Mouse (Mus musculus) thymus, postnatal 25 days (tissue): ENCODE results near the gene Vps13c.

Source experiments
- DNase-seq: peaks from one replicate; pipeline ENCODE4 v3.0.0; 2022

Vps13c gene

GRCm38 (mm10) chr9:67839981-67840859 is at the start of gene Vps13c:
Gene Vps13c (plus strand): TSS chr9:67840396.
- peak; percentile 86 for DNase-seq

GRCm38 (mm10) chr9:67792405-67792804 is 47.8 kb upstream of the Vps13c start:
- no peak for DNase-seq

- peak; percentile 4 for DNase-seq
Observed at GRCm38 (mm10) chr9:67793501-67793900, 46.7 kb upstream of the Vps13c start.

- DNase-seq = no peak
Observed at GRCm38 (mm10) chr9:67794216-67794615, 46.0 kb upstream of the Vps13c start.

- DNase-seq = no peak
Observed at GRCm38 (mm10) chr9:67794668-67795067, 45.5 kb upstream of the Vps13c start.

- DNase-seq = no peak
Observed at GRCm38 (mm10) chr9:67795205-67795675, 45.0 kb upstream of the Vps13c start.

GRCm38 (mm10) chr9:67799078-67799819 is 40.9 kb upstream of the Vps13c start:
- DNase-seq = no peak

GRCm38 (mm10) chr9:67802241-67802640 is 38.0 kb upstream of the Vps13c start:
- DNase-seq = peak; percentile 47

- no peak for DNase-seq
Observed at GRCm38 (mm10) chr9:67807000-67807399, 33.2 kb upstream of the Vps13c start.

GRCm38 (mm10) chr9:67810527-67810926 is 29.7 kb upstream of the Vps13c start:
- no peak for DNase-seq

GRCm38 (mm10) chr9:67811116-67811515 is 29.1 kb upstream of the Vps13c start:
- no peak for DNase-seq

GRCm38 (mm10) chr9:67813171-67813570 is 27.0 kb upstream of the Vps13c start:
- DNase-seq = no peak

- DNase-seq = no peak
Observed at GRCm38 (mm10) chr9:67813665-67814337, 26.4 kb upstream of the Vps13c start.

- DNase-seq = no peak
Observed at GRCm38 (mm10) chr9:67816172-67816928, 23.8 kb upstream of the Vps13c start.

GRCm38 (mm10) chr9:67817898-67818667 is 22.1 kb upstream of the Vps13c start:
- no peak for DNase-seq

GRCm38 (mm10) chr9:67818668-67818950 is 21.6 kb upstream of the Vps13c start:
- no peak for DNase-seq

GRCm38 (mm10) chr9:67823131-67823530 is 17.1 kb upstream of the Vps13c start:
- DNase-seq = no peak

- DNase-seq = no peak
Observed at GRCm38 (mm10) chr9:67825527-67825926, 14.7 kb upstream of the Vps13c start.

GRCm38 (mm10) chr9:67828182-67828581 is 12.0 kb upstream of the Vps13c start:
- peak; percentile 66 for DNase-seq

GRCm38 (mm10) chr9:67830411-67831358 is 9.5 kb upstream of the Vps13c start:
- no peak for DNase-seq
